Mouse (Mus musculus) c-Kit-positive CD71-positive TER-119-negative erythroid progenitor cells, embryonic 14.5 days (primary cell): Measurements from ENCODE around the gene Proser3.
"Not testable (repeated sequence)": the region's sequence is repeated elsewhere in the genome, so short reads cannot be mapped to it uniquely, and the experiment has no call there.

Experiments
- DNase-seq: peaks from one replicate; pipeline ENCODE4 v3.0.0-alpha.2; 2013; ENCODE audit warnings: low read depth

Proser3 gene

GRCm38 (mm10) chr7:30544327-30544726 is 7.8 kb downstream of the Proser3 start:
- DNase-seq: peak; percentile 37

GRCm38 (mm10) chr7:30540572-30540971 is 11.5 kb downstream of the Proser3 start:
- DNase-seq: no peak

- DNase-seq: peak; percentile 98
Observed at GRCm38 (mm10) chr7:30534633-30535577, 17.2 kb downstream of the Proser3 start, which contains the start of gene Arhgap33. Gene Arhgap33, minus strand, starts transcription at chr7:30535060.

- no peak for DNase-seq
Observed at GRCm38 (mm10) chr7:30533941-30534632, 18.0 kb downstream of the Proser3 start.

GRCm38 (mm10) chr7:30532931-30533330 is 19.2 kb downstream of the Proser3 start:
- DNase-seq: no peak

- DNase-seq: no peak
Observed at GRCm38 (mm10) chr7:30531291-30531815, 20.7 kb downstream of the Proser3 start.

GRCm38 (mm10) chr7:30526981-30527380 is 25.1 kb downstream of the Proser3 start:
- no peak for DNase-seq

- DNase-seq: no peak
Observed at GRCm38 (mm10) chr7:30526399-30526798, 25.7 kb downstream of the Proser3 start.

GRCm38 (mm10) chr7:30525954-30526353 is 26.1 kb downstream of the Proser3 start:
- no peak for DNase-seq

GRCm38 (mm10) chr7:30524487-30524886 is 27.6 kb downstream of the Proser3 start:
- DNase-seq: no peak

GRCm38 (mm10) chr7:30522871-30523270 is 29.2 kb downstream of the Proser3 start:
- DNase-seq: no peak

GRCm38 (mm10) chr7:30520856-30521255 is 31.2 kb downstream of the Proser3 start:
- no peak for DNase-seq

- no peak for DNase-seq
Observed at GRCm38 (mm10) chr7:30520396-30520795, 31.7 kb downstream of the Proser3 start.

GRCm38 (mm10) chr7:30518325-30518724 is 33.8 kb downstream of the Proser3 start:
- DNase-seq: no peak

GRCm38 (mm10) chr7:30515003-30515760 is 36.9 kb downstream of the Proser3 start:
- DNase-seq: no peak

- no peak for DNase-seq
Observed at GRCm38 (mm10) chr7:30508061-30508460, 44.0 kb downstream of the Proser3 start.

- DNase-seq: not testable (repeated sequence)
Observed at GRCm38 (mm10) chr7:30501159-30501558, 50.9 kb downstream of the Proser3 start.

GRCm38 (mm10) chr7:30495506-30496042 is 56.5 kb downstream of the Proser3 start:
- not testable (repeated sequence) for DNase-seq

- DNase-seq: no peak
Observed at GRCm38 (mm10) chr7:30493401-30493931, 58.6 kb downstream of the Proser3 start, which contains the start of gene Prodh2. Gene Prodh2, plus strand, starts transcription at chr7:30493622.

GRCm38 (mm10) chr7:30492765-30493164 is 59.3 kb downstream of the Proser3 start:
- DNase-seq: peak; percentile 59

GRCm38 (mm10) chr7:30490957-30491307 is 61.2 kb downstream of the Proser3 start:
- no peak for DNase-seq
